Mouse (Mus musculus): Measurements from ENCODE around the gene Gm43951. TPM values are rescaled to one million over a fixed set of nuclear protein-coding genes. Genes with fewer than 3 reads are reported as not detected.

The Gm43951 gene
- total RNA-seq (2021), result 1.0 and 1.2 TPM in 2 replicates
- long read RNA-seq, result 0 reads

GRCm38 (mm10) chr11:72206341-72207203 is at the start of gene Gm43951:
Gm43951 (minus strand) TSS chr11:72206840.
- DNase-seq, result peak; percentile 27

GRCm38 (mm10) chr11:72256441-72256840 is 49.8 kb upstream of the Gm43951 start:
- no peak for DNase-seq

- DNase-seq, result no peak
These were observed 49.0 kb upstream of the Gm43951 start for GRCm38 (mm10) chr11:72255629-72256028.

- no peak for DNase-seq
These were observed 38.6 kb upstream of the Gm43951 start for GRCm38 (mm10) chr11:72245196-72245753.

- no peak for DNase-seq
These were observed 33.6 kb upstream of the Gm43951 start for GRCm38 (mm10) chr11:72240062-72240860.

GRCm38 (mm10) chr11:72234013-72234412 is 27.4 kb upstream of the Gm43951 start:
- no peak for DNase-seq

GRCm38 (mm10) chr11:72232991-72233390 is 26.4 kb upstream of the Gm43951 start:
- no peak for DNase-seq

- DNase-seq, result no peak
These were observed 25.4 kb upstream of the Gm43951 start for GRCm38 (mm10) chr11:72232068-72232467.

GRCm38 (mm10) chr11:72228513-72228912 is 21.9 kb upstream of the Gm43951 start:
- DNase-seq, result no peak

- no peak for DNase-seq
These were observed 20.3 kb upstream of the Gm43951 start for GRCm38 (mm10) chr11:72226901-72227300.

- peak; percentile 13 for DNase-seq
These were observed 19.6 kb upstream of the Gm43951 start for GRCm38 (mm10) chr11:72226020-72226791.

GRCm38 (mm10) chr11:72224865-72225264 is 18.2 kb upstream of the Gm43951 start:
- peak; percentile 74 for DNase-seq

- no peak for DNase-seq
These were observed 16.8 kb upstream of the Gm43951 start for GRCm38 (mm10) chr11:72223414-72223813.

GRCm38 (mm10) chr11:72221278-72221677 is 14.6 kb upstream of the Gm43951 start:
- DNase-seq, result peak; percentile 71

- DNase-seq, result no peak
These were observed 10.5 kb upstream of the Gm43951 start for GRCm38 (mm10) chr11:72217116-72217515.

- DNase-seq, result peak; percentile 83
These were observed 8.8 kb upstream of the Gm43951 start, which contains the start of gene Med31 for GRCm38 (mm10) chr11:72215410-72215797. Med31 (minus strand) TSS chr11:72215592.

- peak; percentile 96 for DNase-seq
These were observed 8.2 kb upstream of the Gm43951 start for GRCm38 (mm10) chr11:72214591-72215409.

- no peak for DNase-seq
These were observed 1.3 kb upstream of the Gm43951 start for GRCm38 (mm10) chr11:72207834-72208377.

- DNase-seq, result peak; percentile 87
These were observed 679 bp upstream of the Gm43951 start, which contains the start of the genes 4933427D14Rik and Txndc17 for GRCm38 (mm10) chr11:72207204-72207833. 4933427D14Rik (minus strand) TSS chr11:72207459. Txndc17 (plus strand) TSS chr11:72207547.

GRCm38 (mm10) chr11:72205256-72205655 is 1.4 kb downstream of the Gm43951 start:
- no peak for DNase-seq

All from adrenal gland, postnatal 25 days (tissue).